Mouse (Mus musculus) embryonic fibroblast, embryonic 13.5 days (primary cell): ENCODE data around the gene Wdr95. TPM values are rescaled to one million over a fixed set of nuclear protein-coding genes. Genes with fewer than 3 reads are reported as not detected.

ENCODE experiments used
- H3K27ac ChIP-seq: 2 replicates; pipeline ENCODE4 v1.5.1; 2012; ENCODE audit warnings: low read length, control low read depth, inconsistent platforms; ENCODE audit not compliant: insufficient read depth
- H3K4me1 ChIP-seq: 2 replicates; pipeline ENCODE4 v1.6.1; 2011; ENCODE audit warnings: low read length; ENCODE audit not compliant: control insufficient read depth, insufficient read depth
- H3K4me3 ChIP-seq: 2 replicates; pipeline ENCODE4 v1.5.1; 2011; ENCODE audit warnings: mild to moderate bottlenecking, control low read depth, low read length; ENCODE audit not compliant: insufficient read depth
- CTCF ChIP-seq: IDR thresholded peaks from 2 replicates; pipeline ENCODE4 v1.5.1; 2011; ENCODE audit warnings: mild to moderate bottlenecking, control low read depth, low read length, moderate library complexity, borderline replicate concordance; ENCODE audit not compliant: insufficient read depth
- POLR2A ChIP-seq: IDR thresholded peaks from 2 replicates; pipeline ENCODE4 v1.6.1; 2011; ENCODE audit warnings: low read depth, mild to moderate bottlenecking, control low read depth, low read length, moderate library complexity
- polyA plus RNA-seq: library from polyadenylated mRNA; stranded (reverse); fragments of >200 nt; gene quantifications from 2 replicates; pipeline ENCODE4 v1.2.4, GENCODE M21; 2011; ENCODE audit warnings: low read depth; ENCODE audit not compliant: missing spikeins, insufficient read length

Gene Wdr95
- polyA plus RNA-seq, 1 experiment, result not detected

GRCm38 (mm10) chr5:149617776-149618425, 89.4 kb downstream of the Wdr95 start:
- Histone ChIP-seq H3K4me3 (no peak overlapping the region), H3K27ac (no peak overlapping the region), H3K4me1 (peaks cover 1% of the 10 kb centered on the region)
- TF ChIP-seq CTCF (no peak), POLR2A (no peak)

- no peak for TF ChIP-seq POLR2A
- TF ChIP-seq CTCF, result no peak
- H3K27ac ChIP-seq, result no peak overlapping the region
- H3K4me1 ChIP-seq, result peaks cover 8% of the 10 kb centered on the region
- H3K4me3 ChIP-seq, result no peak overlapping the region
These were observed 93.7 kb downstream of the Wdr95 start for GRCm38 (mm10) chr5:149622152-149622551.

- no peak overlapping the region for H3K4me3 ChIP-seq
- H3K4me1 ChIP-seq, result peaks cover 8% of the 10 kb centered on the region
- no peak overlapping the region for H3K27ac ChIP-seq
- no peak for TF ChIP-seq CTCF
- no peak for TF ChIP-seq POLR2A
These were observed 94.2 kb downstream of the Wdr95 start for GRCm38 (mm10) chr5:149622644-149623043.

- Histone ChIP-seq H3K4me3 (no peak overlapping the region), H3K4me1 (peaks cover 8% of the 10 kb centered on the region), H3K27ac (peak overlapping the region; percentile 70; the same call in 1 of the 2 replicates)
- no peak for TF ChIP-seq POLR2A
- TF ChIP-seq CTCF, result no peak
These were observed 95.6 kb downstream of the Wdr95 start for GRCm38 (mm10) chr5:149623815-149624675.

- Histone ChIP-seq H3K27ac (no peak overlapping the region), H3K4me1 (peaks cover 8% of the 10 kb centered on the region), H3K4me3 (no peak overlapping the region)
- no peak for TF ChIP-seq CTCF
- TF ChIP-seq POLR2A, result no peak
These were observed 97.1 kb downstream of the Wdr95 start for GRCm38 (mm10) chr5:149625547-149625946.

DNA sequence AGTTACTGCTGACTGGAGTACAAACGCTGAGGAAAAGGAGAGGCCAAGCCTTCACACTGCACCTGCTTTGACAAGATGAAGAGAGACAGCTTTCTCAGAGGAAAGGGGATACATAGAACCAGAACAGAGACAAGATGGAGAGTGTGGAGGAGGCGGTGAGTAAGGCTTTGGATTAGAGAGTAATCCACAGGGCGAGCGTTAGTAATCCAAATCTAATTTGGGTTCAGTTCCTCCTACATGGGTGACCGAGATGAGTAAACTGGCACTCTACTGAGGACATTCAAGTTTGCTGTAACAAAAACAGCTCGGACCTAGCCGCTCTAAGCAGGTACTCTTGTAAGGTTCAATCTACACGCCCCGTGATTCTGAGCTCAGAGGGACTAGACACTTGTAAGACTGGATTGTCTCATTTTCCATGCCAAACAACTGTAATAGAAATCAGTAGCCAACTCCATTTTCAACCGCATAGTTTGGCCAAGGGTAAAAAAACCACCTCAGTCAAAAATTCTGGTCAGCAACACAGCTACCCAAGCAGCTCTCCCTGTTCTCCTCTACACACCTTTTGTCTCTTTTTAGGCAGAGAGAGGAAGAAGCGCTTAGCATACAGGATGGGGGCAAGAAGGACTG, 106.0 kb downstream of the Wdr95 start:
- H3K4me3 ChIP-seq, result peak overlapping the region; percentile 94
- no peak overlapping the region for H3K27ac ChIP-seq
- TF ChIP-seq POLR2A (no peak), CTCF (no peak)
- H3K4me1 ChIP-seq, result peaks cover 3% of the 10 kb centered on the region

GRCm38 (mm10) chr5:149635556-149635955, 107.1 kb downstream of the Wdr95 start:
- Histone ChIP-seq H3K4me1 (peaks cover 3% of the 10 kb centered on the region), H3K4me3 (peak overlapping the region; percentile 94), H3K27ac (peak overlapping the region; percentile 67)
- TF ChIP-seq CTCF (no peak), POLR2A (peak; percentile 27; the same call in 1 of the 2 replicates)

- peak; percentile 93 for TF ChIP-seq POLR2A
- TF ChIP-seq CTCF, result no peak
- Histone ChIP-seq H3K27ac (peak within 1 kb of the TSS; percentile 67), H3K4me3 (peak within 1 kb of the TSS; percentile 94), H3K4me1 (peaks cover 3% of the 10 kb centered on the region)
These were observed 107.8 kb downstream of the Wdr95 start, which contains the start of gene Hsph1 for GRCm38 (mm10) chr5:149636075-149636920. TSS of gene Hsph1 (minus strand) at chr5:149636376.

DNA sequence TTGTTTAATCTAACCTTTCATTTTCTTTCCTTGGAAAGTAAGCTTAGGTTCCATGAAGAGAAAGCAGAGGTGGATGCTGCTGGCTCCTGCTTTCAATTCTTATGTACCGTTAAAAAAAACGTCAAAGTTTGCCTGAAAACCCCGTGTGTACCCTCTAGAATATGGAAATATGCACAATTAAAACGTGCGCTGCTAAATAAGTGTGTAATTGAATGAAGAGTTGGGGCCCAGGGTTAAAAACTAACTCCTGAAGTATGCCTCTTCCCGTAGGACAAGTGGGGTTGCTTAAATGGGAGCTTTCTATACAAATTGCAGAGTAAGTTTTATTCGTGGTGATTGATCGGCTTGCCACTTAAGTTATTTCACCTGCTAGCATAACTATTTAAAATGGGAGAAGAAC, 108.8 kb downstream of the Wdr95 start:
- H3K27ac ChIP-seq, result no peak overlapping the region
- peaks cover 3% of the 10 kb centered on the region for H3K4me1 ChIP-seq
- H3K4me3 ChIP-seq, result no peak overlapping the region; the same call in 1 of the 2 replicates
- TF ChIP-seq POLR2A (no peak), CTCF (no peak)
